Mouse (Mus musculus): ENCODE results near the gene Rtn1. TPM values are rescaled to one million over a fixed set of nuclear protein-coding genes. Genes with fewer than 3 reads are reported as not detected.

The Rtn1 gene
- polyA plus RNA-seq, 1 experiment = not detected

DNA sequence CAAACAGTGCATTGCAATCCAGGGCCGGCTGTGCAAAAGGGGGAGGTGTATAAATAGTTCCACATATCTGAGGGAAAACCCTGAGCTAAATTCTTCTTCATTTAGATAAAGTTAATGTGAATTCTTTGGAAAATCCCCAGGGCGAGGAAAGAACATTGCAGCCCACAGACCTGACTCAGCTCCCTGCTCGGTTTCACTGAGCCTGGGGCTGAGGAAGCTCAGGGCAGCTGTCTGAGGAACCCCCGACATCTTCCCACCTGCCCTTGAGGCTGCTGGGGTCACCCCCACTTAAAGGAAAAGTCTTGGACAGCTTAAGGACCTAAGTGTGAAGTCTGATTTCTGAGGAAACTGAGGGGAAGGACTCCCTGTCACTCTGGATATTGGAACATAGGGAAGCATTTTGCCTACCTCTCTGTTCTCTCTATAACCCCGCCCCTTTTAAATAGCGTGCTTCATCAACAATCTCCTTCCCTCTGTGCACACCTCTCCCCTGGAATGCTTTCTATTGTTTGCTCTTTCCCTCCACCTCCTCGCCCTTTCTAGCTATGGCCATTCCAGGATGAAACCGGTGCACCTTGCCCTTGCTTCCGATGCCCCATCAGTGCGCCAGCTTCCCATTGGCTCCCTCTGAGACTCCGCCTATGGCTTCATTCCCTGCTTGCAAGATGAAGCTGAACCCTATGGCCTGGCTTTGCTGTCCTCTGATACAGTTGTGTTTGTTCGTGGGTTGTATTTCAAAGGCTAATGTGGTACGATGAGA is 15.6 kb downstream of the Rtn1 start:
- no peak overlapping the region for H3K4me2 ChIP-seq (ENCODE audit: low read depth)
- H3K79me2 ChIP-seq (ENCODE audit: control insufficient read depth, insufficient read depth) = no peaks in the 10 kb centered on the region
- H3K36me3 ChIP-seq (ENCODE audit: control insufficient read depth, insufficient read depth) = no peaks in the 10 kb centered on the region
- H3K4me3 ChIP-seq = no peak overlapping the region
- peaks cover 20% of the 10 kb centered on the region for H3K27me3 ChIP-seq (ENCODE audit: control insufficient read depth, insufficient read depth, insufficient read length)
- no peak for TF ChIP-seq USF1 (IDR thresholded peaks at IDR 0.05; ENCODE audit: low read depth)
- no peak for TF ChIP-seq CEBPB (IDR thresholded peaks at IDR 0.05; ENCODE audit: insufficient read depth, poor library complexity, severe bottlenecking)
- TF ChIP-seq SRF (IDR thresholded peaks at IDR 0.05; ENCODE audit: control insufficient read depth, insufficient read length, low read depth) = no peak
- TF ChIP-seq TCF3 (IDR thresholded peaks at IDR 0.05; ENCODE audit: insufficient read length, low read depth) = no peak
- no peak for TF ChIP-seq REST (IDR thresholded peaks at IDR 0.05; ENCODE audit: insufficient read depth, insufficient read length)
- TF ChIP-seq POLR2A (IDR thresholded peaks at IDR 0.05; ENCODE audit: insufficient read length, low read depth) = no peak
- TF ChIP-seq TCF12 (IDR thresholded peaks at IDR 0.05; ENCODE audit: insufficient read depth, poor library complexity, severe bottlenecking) = no peak
- TF ChIP-seq MYOD1 (IDR thresholded peaks at IDR 0.05; ENCODE audit: control insufficient read depth in 1 of 3, insufficient read length in 2 of 3, low read depth in 2 of 3) = no peak
- TF ChIP-seq E2F4 (IDR thresholded peaks at IDR 0.05; ENCODE audit: insufficient read depth) = no peak
- no peak for TF ChIP-seq MAX (IDR thresholded peaks at IDR 0.05; ENCODE audit: low read depth)
- H3ac ChIP-seq (ENCODE audit: control insufficient read depth, insufficient read length) = no peak overlapping the region

DNA sequence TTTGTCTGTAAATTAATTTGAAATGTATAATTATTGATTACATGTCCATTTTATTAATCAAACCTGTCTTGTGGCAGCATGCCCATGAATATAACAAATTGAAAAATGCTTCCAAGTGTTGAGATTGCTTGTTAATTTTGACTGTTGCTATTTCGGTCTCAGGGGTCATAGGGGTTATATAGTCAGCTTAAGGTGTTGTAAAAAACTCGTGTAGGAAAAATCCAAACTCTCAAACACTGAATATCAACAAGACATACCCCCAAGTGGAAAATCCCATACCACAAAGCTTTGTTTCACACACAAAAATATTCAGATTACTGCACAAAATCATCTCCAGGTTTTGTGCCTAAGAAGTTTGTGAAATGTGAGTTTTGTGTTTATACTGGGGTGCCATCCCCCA is 18.5 kb downstream of the Rtn1 start:
- no peak overlapping the region for H3K4me3 ChIP-seq
- H3ac ChIP-seq (ENCODE audit: control insufficient read depth, insufficient read length) = no peak overlapping the region
- no peak overlapping the region for H3K4me2 ChIP-seq (ENCODE audit: low read depth)
- no peaks in the 10 kb centered on the region for H3K36me3 ChIP-seq (ENCODE audit: control insufficient read depth, insufficient read depth)
- H3K27me3 ChIP-seq (ENCODE audit: control insufficient read depth, insufficient read depth, insufficient read length) = peaks cover 20% of the 10 kb centered on the region
- TF ChIP-seq SRF (IDR thresholded peaks at IDR 0.05; ENCODE audit: control insufficient read depth, insufficient read length, low read depth) (no peak), MYOG (IDR thresholded peaks at IDR 0.05; ENCODE audit: control insufficient read depth in 1 of 3, insufficient read depth in 1 of 3, insufficient read length in 2 of 3, low read depth in 2 of 3) (no peak), TCF3 (IDR thresholded peaks at IDR 0.05; ENCODE audit: insufficient read length, low read depth) (no peak), POLR2AphosphoS2 (IDR thresholded peaks at IDR 0.05; ENCODE audit: insufficient read length, low read depth) (no peak), CEBPB (IDR thresholded peaks at IDR 0.05; ENCODE audit: insufficient read depth, poor library complexity, severe bottlenecking) (no peak), TCF12 (IDR thresholded peaks at IDR 0.05; ENCODE audit: insufficient read depth, poor library complexity, severe bottlenecking) (no peak), E2F4 (IDR thresholded peaks at IDR 0.05; ENCODE audit: insufficient read depth) (no peak), USF1 (IDR thresholded peaks at IDR 0.05; ENCODE audit: low read depth) (no peak), MAX (IDR thresholded peaks at IDR 0.05; ENCODE audit: low read depth) (no peak), MYOD1 (IDR thresholded peaks at IDR 0.05; ENCODE audit: control insufficient read depth in 1 of 3, insufficient read length in 2 of 3, low read depth in 2 of 3) (no peak), REST (IDR thresholded peaks at IDR 0.05; ENCODE audit: insufficient read depth, insufficient read length) (no peak), POLR2A (IDR thresholded peaks at IDR 0.05; ENCODE audit: insufficient read length, low read depth) (no peak)
- no peaks in the 10 kb centered on the region for H3K79me2 ChIP-seq (ENCODE audit: control insufficient read depth, insufficient read depth)

DNA sequence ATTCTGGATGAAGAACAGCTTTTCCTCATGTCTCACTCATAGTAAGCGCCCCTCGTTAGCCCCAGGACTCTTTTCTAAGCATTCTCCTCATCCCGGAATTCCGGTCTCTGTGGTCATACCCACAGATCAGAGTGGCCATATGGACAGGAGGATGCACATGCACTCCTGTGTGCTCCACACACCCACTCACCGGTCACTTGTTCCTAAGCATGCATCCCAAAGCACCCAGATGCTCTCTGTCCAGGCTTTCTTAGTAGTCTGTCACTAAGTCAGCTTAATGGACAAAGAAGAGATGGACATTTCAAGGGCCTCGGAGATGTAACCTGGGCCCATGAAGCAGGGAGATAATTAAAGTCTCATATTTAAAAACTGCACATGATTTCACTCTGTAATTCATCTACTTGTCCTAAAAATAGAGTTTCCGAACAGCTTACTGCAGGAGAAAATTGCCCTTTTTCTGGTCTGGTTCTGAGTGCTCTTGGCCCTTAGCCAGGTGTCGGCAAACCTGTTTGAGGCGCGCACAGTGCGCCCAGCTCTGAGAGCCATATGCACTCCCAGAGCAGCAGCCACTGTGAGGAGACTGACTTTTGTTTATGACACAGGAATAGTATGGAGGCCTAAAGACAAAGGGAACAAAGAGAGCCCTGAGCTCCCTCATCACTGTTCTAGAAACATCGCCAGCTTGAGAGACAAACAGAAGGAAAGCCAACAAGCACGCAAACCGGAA is 19.3 kb downstream of the Rtn1 start:
- Histone ChIP-seq H3K36me3 (ENCODE audit: control insufficient read depth, insufficient read depth) (no peaks in the 10 kb centered on the region), H3K79me2 (ENCODE audit: control insufficient read depth, insufficient read depth) (no peaks in the 10 kb centered on the region), H3ac (ENCODE audit: control insufficient read depth, insufficient read length) (no peak overlapping the region), H3K4me2 (ENCODE audit: low read depth) (no peak overlapping the region), H3K27me3 (ENCODE audit: control insufficient read depth, insufficient read depth, insufficient read length) (peaks cover 20% of the 10 kb centered on the region), H3K4me3 (no peak overlapping the region)
- TF ChIP-seq REST (IDR thresholded peaks at IDR 0.05; ENCODE audit: insufficient read depth, insufficient read length) (no peak), TCF3 (IDR thresholded peaks at IDR 0.05; ENCODE audit: insufficient read length, low read depth) (no peak), USF1 (IDR thresholded peaks at IDR 0.05; ENCODE audit: low read depth) (no peak), CEBPB (IDR thresholded peaks at IDR 0.05; ENCODE audit: insufficient read depth, poor library complexity, severe bottlenecking) (no peak), POLR2AphosphoS2 (IDR thresholded peaks at IDR 0.05; ENCODE audit: insufficient read length, low read depth) (no peak), MYOG (IDR thresholded peaks at IDR 0.05; ENCODE audit: control insufficient read depth in 1 of 3, insufficient read depth in 1 of 3, insufficient read length in 2 of 3, low read depth in 2 of 3) (no peak), E2F4 (IDR thresholded peaks at IDR 0.05; ENCODE audit: insufficient read depth) (no peak), POLR2A (IDR thresholded peaks at IDR 0.05; ENCODE audit: insufficient read length, low read depth) (no peak), MYOD1 (IDR thresholded peaks at IDR 0.05; ENCODE audit: control insufficient read depth in 1 of 3, insufficient read length in 2 of 3, low read depth in 2 of 3) (no peak), SRF (IDR thresholded peaks at IDR 0.05; ENCODE audit: control insufficient read depth, insufficient read length, low read depth) (no peak), TCF12 (IDR thresholded peaks at IDR 0.05; ENCODE audit: insufficient read depth, poor library complexity, severe bottlenecking) (no peak), MAX (IDR thresholded peaks at IDR 0.05; ENCODE audit: low read depth) (no peak)

DNA sequence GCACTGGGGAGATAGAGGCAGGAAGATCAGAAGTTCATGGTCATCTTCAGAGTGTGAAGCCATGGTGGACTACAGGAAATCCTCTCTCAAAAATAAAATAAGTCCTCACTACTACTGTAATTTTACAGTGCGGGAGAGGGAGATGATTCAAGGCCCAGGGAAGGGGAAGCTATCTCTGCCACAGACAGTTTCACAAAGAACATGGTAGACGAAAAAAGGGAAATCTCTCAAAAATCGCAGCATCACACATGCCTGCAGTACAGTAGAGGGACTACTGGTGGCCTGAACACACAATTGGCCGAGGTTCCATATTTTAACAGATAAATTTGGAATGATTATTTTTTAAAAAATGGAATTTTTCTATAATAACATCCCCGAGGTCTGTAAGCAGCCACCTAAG is 20.0 kb downstream of the Rtn1 start:
- Histone ChIP-seq H3K79me2 (ENCODE audit: control insufficient read depth, insufficient read depth) (no peaks in the 10 kb centered on the region), H3K27me3 (ENCODE audit: control insufficient read depth, insufficient read depth, insufficient read length) (peaks cover 24% of the 10 kb centered on the region), H3K4me3 (no peak overlapping the region), H3ac (ENCODE audit: control insufficient read depth, insufficient read length) (no peak overlapping the region), H3K36me3 (ENCODE audit: control insufficient read depth, insufficient read depth) (no peaks in the 10 kb centered on the region), H3K4me2 (ENCODE audit: low read depth) (no peak overlapping the region)
- TF ChIP-seq MYOG (IDR thresholded peaks at IDR 0.05; ENCODE audit: control insufficient read depth in 1 of 3, insufficient read depth in 1 of 3, insufficient read length in 2 of 3, low read depth in 2 of 3) (no peak), TCF3 (IDR thresholded peaks at IDR 0.05; ENCODE audit: insufficient read length, low read depth) (no peak)

Data from myocyte (in vitro differentiated cells).